Mouse (Mus musculus) urinary bladder, postnatal 4 days (tissue): Measurements from ENCODE around the gene Acot12.
A peak's percentile ranks its signal among the peaks of the same experiment; 100 is the strongest.
"Not testable (repeated sequence)": the region's sequence is repeated elsewhere in the genome, so short reads cannot be mapped to it uniquely, and the experiment has no call there.

Experiments
- DNase-seq, 2 experiments: peaks; one replicate each; pipeline ENCODE4 v3.0.0; 2021 to 2022; ENCODE audit warnings: low spot score in 2 of 2

The Acot12 gene

GRCm38 (mm10) chr13:91759791-91760190 lies 18.5 kb downstream of the Acot12 start:
- no peak for DNase-seq

GRCm38 (mm10) chr13:91760302-91761050 lies 19.2 kb downstream of the Acot12 start:
- no peak for DNase-seq

GRCm38 (mm10) chr13:91761654-91762445 lies 20.5 kb downstream of the Acot12 start:
- DNase-seq = no peak

- not testable (repeated sequence) for DNase-seq
Observed at GRCm38 (mm10) chr13:91763654-91764053, 22.3 kb downstream of the Acot12 start.

- no peak for DNase-seq
Observed at GRCm38 (mm10) chr13:91765627-91766026, 24.3 kb downstream of the Acot12 start.

GRCm38 (mm10) chr13:91768683-91769651 lies 27.7 kb downstream of the Acot12 start:
- DNase-seq = no peak

- DNase-seq = no peak
Observed at GRCm38 (mm10) chr13:91778092-91778491, 36.8 kb downstream of the Acot12 start.

GRCm38 (mm10) chr13:91779892-91780291 lies 38.6 kb downstream of the Acot12 start:
- no peak for DNase-seq

GRCm38 (mm10) chr13:91792035-91792434 lies 50.7 kb downstream of the Acot12 start:
- no peak for DNase-seq

GRCm38 (mm10) chr13:91794926-91795436 lies 53.7 kb downstream of the Acot12 start:
- no peak for DNase-seq

GRCm38 (mm10) chr13:91795593-91795992 lies 54.3 kb downstream of the Acot12 start:
- DNase-seq = no peak

- DNase-seq = no peak
Observed at GRCm38 (mm10) chr13:91796003-91796402, 54.7 kb downstream of the Acot12 start.

GRCm38 (mm10) chr13:91796916-91797315 lies 55.6 kb downstream of the Acot12 start:
- no peak for DNase-seq

- no peak for DNase-seq
Observed at GRCm38 (mm10) chr13:91797442-91797841, 56.1 kb downstream of the Acot12 start.

- no peak for DNase-seq
Observed at GRCm38 (mm10) chr13:91801726-91802125, 60.4 kb downstream of the Acot12 start.

GRCm38 (mm10) chr13:91807155-91807839 lies 66.0 kb downstream of the Acot12 start, which contains the start of gene Zcchc9:
TSS of gene Zcchc9 (minus strand) at chr13:91807705.
- DNase-seq = peak; percentile 82 to 86

GRCm38 (mm10) chr13:91807874-91808575 lies 66.7 kb downstream of the Acot12 start:
- DNase-seq = no peak

- DNase-seq = no peak
Observed at GRCm38 (mm10) chr13:91809476-91809875, 68.2 kb downstream of the Acot12 start.

- DNase-seq = no peak
Observed at GRCm38 (mm10) chr13:91814670-91815069, 73.4 kb downstream of the Acot12 start.

GRCm38 (mm10) chr13:91823735-91824134 lies 82.4 kb downstream of the Acot12 start:
- DNase-seq = no peak
